Mouse (Mus musculus): ENCODE measurements at regions not wholly inside any gene's neighbourhood (a gene's known extent, or its start where the extent isn't known, plus 50 kb on each side); places are given as distances from the start of the nearest gene placed in this dataset.

DNA sequence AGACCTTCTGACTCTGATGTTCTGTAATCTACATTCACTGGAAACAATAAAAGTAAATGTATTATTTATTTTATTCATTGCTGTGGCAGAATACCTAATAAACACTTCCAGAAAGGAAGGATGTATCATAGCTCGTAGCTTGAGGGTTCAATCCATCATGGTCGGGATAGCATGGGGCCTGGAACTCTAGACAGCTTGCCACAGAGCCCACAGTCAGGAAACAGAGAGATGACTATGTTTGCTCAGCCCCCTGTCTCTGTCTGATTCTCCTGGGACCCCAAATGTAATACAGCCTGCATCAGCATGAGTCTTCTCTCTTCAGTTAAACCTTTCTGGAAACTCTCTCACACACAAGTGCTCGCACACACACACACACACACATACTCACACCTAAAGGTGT is 188.1 kb downstream of the Pfkfb3 start:
- no peak for TF ChIP-seq PAX5 (IDR thresholded peaks at IDR 0.05; ENCODE audit: low read length)
- no peak for TF ChIP-seq MEF2A (IDR thresholded peaks at IDR 0.05; ENCODE audit: borderline replicate concordance, low read depth, low read length)
- TF ChIP-seq POLR2A (IDR thresholded peaks at IDR 0.05; ENCODE audit: low read depth, low read length), result no peak
- TF ChIP-seq CTCF (conservative IDR thresholded peaks at IDR 0.05 in 1 of 2, IDR thresholded peaks at IDR 0.05 in 1 of 2; ENCODE audit: low read depth in 2 of 2, low read length in 2 of 2), result no peak

All from CH12.LX (cell line).